Mouse (Mus musculus) T-cell, adult 2 months (primary cell): Measurements from ENCODE around the gene Kmt2e.
"Not testable (repeated sequence)": the region's sequence is repeated elsewhere in the genome, so short reads cannot be mapped to it uniquely, and the experiment has no call there.

Experiments
- DNase-seq: peaks from one replicate; pipeline ENCODE4 v3.0.0; 2022; ENCODE audit warnings: low spot score

Gene Kmt2e

GRCm38 (mm10) chr5:23500715-23501114, 66.5 kb downstream of the Kmt2e start:
- no peak for DNase-seq

GRCm38 (mm10) chr5:23501582-23502316, 67.5 kb downstream of the Kmt2e start:
- DNase-seq, result no peak

- no peak for DNase-seq
Measured at GRCm38 (mm10) chr5:23502317-23502937, 68.2 kb downstream of the Kmt2e start.

- no peak for DNase-seq
Measured at GRCm38 (mm10) chr5:23505578-23505977, 71.3 kb downstream of the Kmt2e start.

- no peak for DNase-seq
Measured at GRCm38 (mm10) chr5:23507210-23507609, 73.0 kb downstream of the Kmt2e start.

GRCm38 (mm10) chr5:23508630-23509029, 74.4 kb downstream of the Kmt2e start:
- DNase-seq, result no peak

GRCm38 (mm10) chr5:23511456-23511855, 77.2 kb downstream of the Kmt2e start:
- DNase-seq, result no peak

- DNase-seq, result no peak
Measured at GRCm38 (mm10) chr5:23512556-23512955, 78.3 kb downstream of the Kmt2e start.

- DNase-seq, result no peak
Measured at GRCm38 (mm10) chr5:23513468-23513867, 79.2 kb downstream of the Kmt2e start.

- DNase-seq, result no peak
Measured at GRCm38 (mm10) chr5:23515038-23515437, 80.8 kb downstream of the Kmt2e start.

GRCm38 (mm10) chr5:23516962-23517361, 82.7 kb downstream of the Kmt2e start:
- DNase-seq, result no peak

GRCm38 (mm10) chr5:23517839-23518238, 83.6 kb downstream of the Kmt2e start:
- DNase-seq, result no peak

GRCm38 (mm10) chr5:23518673-23519072, 84.4 kb downstream of the Kmt2e start:
- no peak for DNase-seq

GRCm38 (mm10) chr5:23519679-23520078, 85.4 kb downstream of the Kmt2e start:
- DNase-seq, result no peak

- no peak for DNase-seq
Measured at GRCm38 (mm10) chr5:23521645-23522044, 87.4 kb downstream of the Kmt2e start.

GRCm38 (mm10) chr5:23523936-23524335, 89.7 kb downstream of the Kmt2e start:
- DNase-seq, result no peak

GRCm38 (mm10) chr5:23524621-23525020, 90.4 kb downstream of the Kmt2e start:
- peak; percentile 39 for DNase-seq

- no peak for DNase-seq
Measured at GRCm38 (mm10) chr5:23531100-23531499, 96.9 kb downstream of the Kmt2e start.

- DNase-seq, result no peak
Measured at GRCm38 (mm10) chr5:23531541-23532096, 97.4 kb downstream of the Kmt2e start.

GRCm38 (mm10) chr5:23535692-23536091, 101.5 kb downstream of the Kmt2e start:
- DNase-seq, result no peak

GRCm38 (mm10) chr5:23551687-23552086, 117.4 kb downstream of the Kmt2e start:
- DNase-seq, result no peak

- DNase-seq, result not testable (repeated sequence)
Measured at GRCm38 (mm10) chr5:23553338-23553737, 119.1 kb downstream of the Kmt2e start.
